Mouse (Mus musculus): ENCODE measurements at regions not wholly inside any gene's neighbourhood (a gene's known extent, or its start where the extent isn't known, plus 50 kb on each side); places are given as distances from the start of the nearest gene placed in this dataset.

GRCm38 (mm10) chr7:111959977-111960376 is 63.3 kb upstream of the Usp47 start:
- TF ChIP-seq CTCF (IDR thresholded peaks at IDR 0.05; ENCODE audit: low read depth, low read length) (no peak), POLR2A (IDR thresholded peaks at IDR 0.05; ENCODE audit: extremely low read depth, insufficient read depth, low read length) (no peak)
